ENCODE assay signal across 12 mouse cellular contexts in the genomic region with DNA sequence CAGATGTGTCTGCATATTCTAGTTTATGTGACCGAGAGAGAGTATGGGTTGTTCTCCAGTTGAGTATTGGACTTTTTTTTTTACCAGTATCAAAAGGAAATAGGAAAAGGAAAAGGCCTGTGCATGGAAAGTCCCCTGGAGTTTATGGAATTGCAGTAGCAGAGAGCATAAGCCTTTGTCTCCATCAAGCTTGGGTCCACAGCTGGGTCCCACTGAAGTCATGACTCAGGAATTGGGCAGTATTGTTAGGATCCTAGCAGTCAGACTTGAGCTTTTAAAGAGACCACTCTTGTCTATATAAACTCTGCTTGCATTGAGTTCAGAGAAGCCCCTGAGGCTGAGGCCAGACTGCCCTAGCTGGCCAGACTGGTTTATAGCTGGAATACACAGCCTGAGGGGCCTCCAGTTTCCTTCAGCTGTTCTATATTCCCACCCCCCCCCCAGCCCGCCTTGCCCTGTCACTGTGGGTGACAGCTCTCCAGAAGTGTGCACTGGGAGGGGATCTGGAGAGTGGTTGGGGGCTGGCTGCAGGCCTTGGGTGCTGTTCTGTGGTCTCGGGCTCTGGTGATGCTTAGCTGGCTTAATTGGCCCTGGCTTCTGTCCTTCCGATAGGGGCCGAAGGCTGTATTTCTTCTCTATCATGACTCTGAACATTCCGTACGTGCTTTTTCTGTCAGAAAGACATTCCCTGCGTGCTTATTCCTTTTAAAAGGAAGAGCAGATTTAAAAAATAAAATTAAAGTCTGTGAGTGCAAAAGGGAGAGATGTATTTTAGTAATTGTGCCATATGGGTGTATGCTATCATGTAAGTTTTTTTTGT.
DNase-seq lines count a peak whose midpoint lies in the region; ATAC-seq lines count a peak whose summit lies in the region.
"Had no signal": no experiment of that assay in that cellular context is flagged by ENCODE, and none has a peak within 500 bp of the region (broad histone marks: within the 10 kb centered on the region; RNA-seq: fewer than 3 reads in every experiment).

No protein-coding gene starts in this region.

- ATAC-seq in forebrain, embryonic 11.5 days (replicated peaks; ENCODE audit: low FRiP score): 0 out of 2 replicates have a peak, but pooled peaks have one; percentile 21
- ATAC-seq in kidney, embryonic 14.5 days (ENCODE audit: low FRiP score, low TSS enrichment): peak; percentile 66; the same call in 1 of the 2 replicates
- ATAC-seq in limb, embryonic 11.5 days (ENCODE audit: insufficient number of reproducible peaks, low FRiP score, low TSS enrichment, low read depth): 0 out of 2 replicates have a peak, but pooled peaks have one; percentile 47
- ATAC-seq: activated CD4-positive, CD25-positive, alpha-beta regulatory T cell, adult 4 months; lung, postnatal 0 days had no signal

- H3K4me3 ChIP-seq in forebrain, embryonic 11.5 days (ENCODE audit: low read depth, low read length): no peak overlapping the region
- no peak overlapping the region for H3K4me3 ChIP-seq in forebrain, embryonic 10.5 days
- no peak overlapping the region for H3K4me3 ChIP-seq in kidney, embryonic 14.5 days (ENCODE audit: low read length)
- H3K4me3 ChIP-seq in brown adipose tissue, adult 24 weeks (ENCODE audit: insufficient read depth, low read depth, low read length): no peak overlapping the region
- H3K4me3 ChIP-seq in limb, embryonic 11.5 days (ENCODE audit: low read depth, low read length): no peak overlapping the region
- H3K4me3 ChIP-seq: hindbrain, embryonic 13.5 days had no signal

- no peak overlapping the region for H3K9ac ChIP-seq in forebrain, embryonic 11.5 days (ENCODE audit: low read length)
- no peak overlapping the region; the same call in 1 of the 2 replicates for H3K9ac ChIP-seq in kidney, embryonic 14.5 days (ENCODE audit: low read depth, low read length)
- no peak overlapping the region for H3K9ac ChIP-seq in limb, embryonic 11.5 days (ENCODE audit: low read length)
- H3K9ac ChIP-seq: hindbrain, embryonic 13.5 days had no signal

- no peaks in the 10 kb centered on the region for H3K9me3 ChIP-seq in forebrain, embryonic 11.5 days (ENCODE audit: control insufficient read depth, low read length)
- no peaks in the 10 kb centered on the region; the same call in 1 of the 2 replicates for H3K9me3 ChIP-seq in forebrain, embryonic 10.5 days
- peaks cover 7% of the 10 kb centered on the region; the same call in 1 of the 2 replicates for H3K9me3 ChIP-seq in kidney, embryonic 14.5 days (ENCODE audit: control insufficient read depth, low read length)
- no peaks in the 10 kb centered on the region; the same call in 1 of the 2 replicates for H3K9me3 ChIP-seq in limb, embryonic 11.5 days (ENCODE audit: control insufficient read depth, low read length)

- WGBS in forebrain, embryonic 11.5 days: 86% methylated on average over 8 of the region's 8 CpGs
- 86% methylated on average over 8 of the region's 8 CpGs for WGBS in forebrain, embryonic 10.5 days
- WGBS in kidney, embryonic 14.5 days: 70% methylated on average over 8 of the region's 8 CpGs
- WGBS in limb, embryonic 11.5 days: 75% methylated on average over 8 of the region's 8 CpGs

- H3K4me1 ChIP-seq in forebrain, embryonic 11.5 days (replicated peaks; ENCODE audit: control insufficient read depth, insufficient read depth, low read length): no peaks in the 10 kb centered on the region
- peaks cover 15% of the 10 kb centered on the region for H3K4me1 ChIP-seq in forebrain, embryonic 10.5 days
- H3K4me1 ChIP-seq in kidney, embryonic 14.5 days (ENCODE audit: control insufficient read depth, insufficient read depth, low read length): peaks cover 9% of the 10 kb centered on the region; the same call in 1 of the 2 replicates
- H3K4me1 ChIP-seq in brown adipose tissue, adult 24 weeks (ENCODE audit: control insufficient read depth, insufficient read depth, insufficient read length, low read length): peaks cover 24% of the 10 kb centered on the region
- peaks cover 6% of the 10 kb centered on the region; the same call in 1 of the 2 replicates for H3K4me1 ChIP-seq in limb, embryonic 11.5 days (ENCODE audit: control insufficient read depth, insufficient read depth, low read length)
- H3K4me1 ChIP-seq: hindbrain, embryonic 13.5 days had no signal

- no peak for DNase-seq in forebrain, embryonic 11.5 days (ENCODE audit: low spot score)
- no peak for DNase-seq in forebrain, embryonic 10.5 days (ENCODE audit: extremely low spot score, low spot score)
- DNase-seq in kidney, adult 18-20 months: no peak
- peak; percentile 44 for DNase-seq in limb, embryonic 11.5 days (ENCODE audit: low spot score)
- no peak for DNase-seq in gastrocnemius, postnatal 14 days
- no peak for DNase-seq in gastrocnemius, adult 8-10 months (ENCODE audit: low spot score in 2 of 2)
- DNase-seq: thymus, postnatal 36 days had no signal

- no peaks in the 10 kb centered on the region for H3K27me3 ChIP-seq in forebrain, embryonic 11.5 days (ENCODE audit: control insufficient read depth, insufficient read depth, low read length)
- no peaks in the 10 kb centered on the region for H3K27me3 ChIP-seq in forebrain, embryonic 10.5 days (ENCODE audit: poor library complexity, severe bottlenecking)
- H3K27me3 ChIP-seq in kidney, embryonic 14.5 days (ENCODE audit: control insufficient read depth, insufficient read depth, low read length): no peaks in the 10 kb centered on the region
- H3K27me3 ChIP-seq in limb, embryonic 11.5 days (ENCODE audit: control insufficient read depth, insufficient read depth, low read length): no peaks in the 10 kb centered on the region
- H3K27me3 ChIP-seq: hindbrain, embryonic 13.5 days had no signal

- H3K4me2 ChIP-seq in forebrain, embryonic 11.5 days (ENCODE audit: low read depth, low read length, severe bottlenecking): no peak overlapping the region
- no peak overlapping the region for H3K4me2 ChIP-seq in kidney, embryonic 14.5 days (replicated peaks; ENCODE audit: low read depth, low read length)
- no peak overlapping the region for H3K4me2 ChIP-seq in limb, embryonic 11.5 days (ENCODE audit: low read depth, severe bottlenecking)
- H3K4me2 ChIP-seq: hindbrain, embryonic 13.5 days had no signal

- no peak overlapping the region for H3K27ac ChIP-seq in forebrain, embryonic 11.5 days (ENCODE audit: low read depth, low read length)
- H3K27ac ChIP-seq in forebrain, embryonic 10.5 days: no peak overlapping the region
- H3K27ac ChIP-seq in kidney, embryonic 14.5 days (ENCODE audit: low read depth, low read length): 0 out of 2 replicates have a peak overlapping the region, but pooled peaks have one; percentile 11
- peak overlapping the region; percentile 16; the same call in 1 of the 2 replicates for H3K27ac ChIP-seq in brown adipose tissue, adult 24 weeks (replicated peaks; ENCODE audit: low read depth, low read length)
- H3K27ac ChIP-seq in limb, embryonic 11.5 days (replicated peaks; ENCODE audit: low read depth, low read length): no peak overlapping the region
- H3K27ac ChIP-seq: hindbrain, embryonic 13.5 days had no signal

- H3K36me3 ChIP-seq in forebrain, embryonic 11.5 days (ENCODE audit: control insufficient read depth, insufficient read depth, low read length): no peaks in the 10 kb centered on the region
- H3K36me3 ChIP-seq in forebrain, embryonic 10.5 days (replicated peaks): 0 out of 2 replicates have a peak, but pooled peaks cover 7% of the 10 kb centered on the region
- no peaks in the 10 kb centered on the region for H3K36me3 ChIP-seq in kidney, embryonic 14.5 days (ENCODE audit: control insufficient read depth, insufficient read depth, low read length)
- H3K36me3 ChIP-seq in limb, embryonic 11.5 days (ENCODE audit: control insufficient read depth, insufficient read depth, low read length): no peaks in the 10 kb centered on the region
- H3K36me3 ChIP-seq: hindbrain, embryonic 13.5 days had no signal

- intact Hi-C loops in gastrocnemius, postnatal 14 days (cut with DNase I; ENCODE audit: low total_unique reads): no loop called here

Comparison
In these comparisons a context has a peak if more than half of its experiments do, and no peak if none do; other contexts are left out.
1. H3K27ac ChIP-seq: peak in kidney, embryonic 14.5 days (single experiment) and brown adipose tissue, adult 24 weeks (single experiment); none in forebrain, embryonic 11.5 days (single experiment), forebrain, embryonic 10.5 days (single experiment) and limb, embryonic 11.5 days (single experiment).
2. Peak in every context shown above with its lines, with median percentiles within 50 percentile points of each other: ATAC-seq.